In genomic region chr14:45419323-45419722, GRCm38 (mm10) we compare ENCODE assay signal across 34 mouse cellular contexts.
"Had no signal": no experiment of that assay in that cellular context is flagged by ENCODE, and none has a peak within 500 bp of the region (broad histone marks: within the 10 kb centered on the region; RNA-seq: fewer than 3 reads in every experiment).

No protein-coding gene starts in this region.

- H3K36me3 ChIP-seq: heart, embryonic 10.5 days; heart, embryonic 13.5 days; heart, embryonic 15.5 days; hindbrain, embryonic 10.5 days; hindbrain, embryonic 12.5 days; hindbrain, embryonic 13.5 days; hindbrain, embryonic 15.5 days; intestine, embryonic 15.5 days; kidney, embryonic 15.5 days had no signal

- H3K4me2 ChIP-seq: heart, embryonic 11.5 days; heart, embryonic 13.5 days; heart, embryonic 15.5 days; hindbrain, embryonic 12.5 days; hindbrain, embryonic 13.5 days; hindbrain, embryonic 14.5 days; hindbrain, embryonic 15.5 days; intestine, embryonic 15.5 days; kidney, embryonic 15.5 days had no signal

- H3K9me3 ChIP-seq: heart, embryonic 10.5 days; heart, embryonic 13.5 days; heart, embryonic 15.5 days; hindbrain, embryonic 10.5 days; hindbrain, embryonic 12.5 days; hindbrain, embryonic 13.5 days; hindbrain, embryonic 15.5 days; intestine, embryonic 15.5 days; kidney, embryonic 15.5 days had no signal

- H3K27me3 ChIP-seq: heart, embryonic 13.5 days; heart, embryonic 15.5 days; hindbrain, embryonic 12.5 days; hindbrain, embryonic 13.5 days; hindbrain, embryonic 15.5 days; intestine, embryonic 15.5 days; kidney, embryonic 15.5 days had no signal

- H3K4me3 ChIP-seq: heart, embryonic 10.5 days; heart, embryonic 13.5 days; heart, embryonic 15.5 days; hindbrain, embryonic 10.5 days; hindbrain, embryonic 12.5 days; hindbrain, embryonic 13.5 days; hindbrain, embryonic 15.5 days; intestine, embryonic 15.5 days; kidney, embryonic 15.5 days; layer of hippocampus, adult 2 months had no signal

- H3K9ac ChIP-seq: heart, embryonic 13.5 days; heart, embryonic 15.5 days; hindbrain, embryonic 12.5 days; hindbrain, embryonic 13.5 days; hindbrain, embryonic 14.5 days; hindbrain, embryonic 15.5 days; intestine, embryonic 15.5 days; kidney, embryonic 15.5 days had no signal

- H3K27ac ChIP-seq: heart, embryonic 10.5 days; heart, embryonic 13.5 days; heart, embryonic 15.5 days; hindbrain, embryonic 10.5 days; hindbrain, embryonic 12.5 days; hindbrain, embryonic 13.5 days; hindbrain, embryonic 14.5 days; hindbrain, embryonic 15.5 days; hindbrain, postnatal 0 days; intestine, embryonic 15.5 days; kidney, embryonic 15.5 days; kidney, postnatal 0 days; layer of hippocampus, adult 2 months had no signal

- ATAC-seq: hindbrain, embryonic 16.5 days; hindbrain, postnatal 0 days; inflammation-experienced regulatory T-cells, adult 6 months; intestine, embryonic 15.5 days; intestine, embryonic 16.5 days; intestine, postnatal 0 days had no signal

- DNase-seq: heart, postnatal 10 days; heart, postnatal 14 days; heart, postnatal 36 days; heart, postnatal 4 days; kidney, adult 11 months; kidney, adult 18-20 months; kidney, adult 2 months; kidney, adult 8-10 months; kidney, adult 9 months; kidney, postnatal 10 days; kidney, postnatal 14 days; kidney, postnatal 25 days; kidney, postnatal 36 days; kidney, postnatal 4 days; layer of hippocampus, adult 9-11 months; layer of hippocampus, postnatal 36 days had no signal

- H3K4me1 ChIP-seq: heart, embryonic 10.5 days; heart, embryonic 13.5 days; heart, embryonic 15.5 days; hindbrain, embryonic 10.5 days; hindbrain, embryonic 12.5 days; hindbrain, embryonic 13.5 days; hindbrain, embryonic 15.5 days; intestine, embryonic 15.5 days; kidney, embryonic 15.5 days had no signal
